Mouse (Mus musculus) adrenal gland (tissue): ENCODE results near the gene Nit1.
"Not testable (repeated sequence)": the region's sequence is repeated elsewhere in the genome, so short reads cannot be mapped to it uniquely, and the experiment has no call there.

Source experiments
- intact Hi-C: fragments of 180-260 bp; cut with DNase I; formaldehyde crosslinking; loops from one replicate; pipeline ENCODE4 v1.15.1; 2025

Nit1 gene

DNA sequence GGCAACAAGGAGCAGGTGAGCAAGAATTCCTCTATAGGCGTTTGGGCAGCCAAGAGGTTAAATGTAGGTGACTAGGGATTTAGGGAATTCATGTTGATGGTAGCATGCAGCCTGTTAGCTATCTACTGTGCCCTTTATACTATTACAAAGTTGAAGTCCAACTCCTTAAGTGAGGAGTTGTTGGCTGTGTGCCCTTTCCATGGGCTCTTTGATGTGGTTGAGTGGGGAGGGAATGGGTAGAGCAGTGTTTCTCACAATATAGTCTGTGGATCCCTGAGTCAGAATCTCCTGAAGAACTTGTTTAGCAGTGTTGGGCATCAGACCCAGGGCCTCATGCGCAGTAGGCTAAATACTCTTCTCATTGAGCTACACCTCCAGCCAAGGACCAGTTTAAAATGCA, 11.4 kb upstream of the Nit1 start:
- intact Hi-C loops: no loop called here

DNA sequence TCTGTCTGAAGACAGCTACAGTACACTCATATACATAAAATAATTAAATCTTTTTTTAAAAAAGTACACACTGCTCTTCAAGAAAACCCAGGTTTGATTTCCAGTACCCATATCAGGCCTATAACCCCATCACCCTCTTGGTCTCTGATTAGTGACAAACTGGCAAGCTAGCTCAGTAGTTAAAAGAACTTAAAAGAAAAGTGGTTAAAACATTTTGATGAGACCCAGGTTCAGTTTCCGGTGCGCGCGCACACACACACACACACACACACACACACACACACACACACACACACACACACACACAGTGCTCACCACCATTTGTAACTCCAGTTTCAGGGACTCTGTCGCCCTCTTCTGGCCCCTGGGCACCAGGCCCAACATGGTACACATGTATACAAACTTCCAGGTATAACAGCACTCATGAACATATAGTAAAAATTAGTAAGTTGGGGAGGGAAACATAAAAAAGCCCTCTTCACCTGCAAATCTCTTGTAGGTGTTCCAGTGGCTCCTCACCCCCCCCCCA, 10.4 kb upstream of the Nit1 start:
- intact Hi-C loops: loop anchor here (2.0 kb wide), 1 partner anchor 35 kb away; no protein-coding TSS in a partner anchor

DNA sequence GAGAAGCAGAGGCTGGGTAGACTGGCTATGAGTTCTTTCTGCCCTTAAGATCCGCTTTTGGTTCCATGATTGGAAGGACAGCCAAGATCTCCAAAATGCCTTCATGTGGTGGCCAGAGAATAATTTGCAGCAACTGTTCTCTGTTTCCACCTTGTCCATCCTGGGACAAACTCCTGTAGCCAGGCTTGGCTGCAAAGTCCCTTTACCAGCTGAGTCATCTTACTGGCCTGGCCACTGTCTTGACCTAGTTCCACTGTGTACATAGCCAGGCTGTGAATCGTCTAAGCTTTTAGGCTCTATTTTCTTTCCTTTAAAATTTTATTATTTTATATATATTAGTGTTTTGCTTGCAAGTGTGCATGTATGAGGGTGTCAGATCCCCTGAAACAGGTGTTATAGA, 3.8 kb upstream of the Nit1 start:
- intact Hi-C loops: no loop called here

DNA sequence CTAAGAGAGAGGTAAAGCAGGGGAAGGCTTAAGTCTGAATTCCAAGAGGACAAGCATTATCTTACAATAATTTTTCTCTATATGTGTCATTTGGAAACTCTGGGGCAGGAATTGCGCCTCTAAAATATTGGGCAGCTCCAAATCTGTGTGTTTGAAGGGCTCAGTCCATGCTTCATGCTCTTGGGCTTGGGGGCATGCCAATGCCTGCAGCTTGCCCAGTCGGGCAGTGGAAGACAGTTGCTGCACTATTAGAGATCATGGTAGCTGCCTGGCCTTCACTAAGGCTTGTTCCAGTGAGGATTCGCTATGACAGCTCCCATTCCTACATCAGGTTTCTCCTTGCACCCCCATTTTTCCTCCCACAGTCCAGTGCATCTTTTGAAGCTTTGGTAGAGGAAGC, 3.2 kb upstream of the Nit1 start:
- intact Hi-C loops: no loop called here

DNA sequence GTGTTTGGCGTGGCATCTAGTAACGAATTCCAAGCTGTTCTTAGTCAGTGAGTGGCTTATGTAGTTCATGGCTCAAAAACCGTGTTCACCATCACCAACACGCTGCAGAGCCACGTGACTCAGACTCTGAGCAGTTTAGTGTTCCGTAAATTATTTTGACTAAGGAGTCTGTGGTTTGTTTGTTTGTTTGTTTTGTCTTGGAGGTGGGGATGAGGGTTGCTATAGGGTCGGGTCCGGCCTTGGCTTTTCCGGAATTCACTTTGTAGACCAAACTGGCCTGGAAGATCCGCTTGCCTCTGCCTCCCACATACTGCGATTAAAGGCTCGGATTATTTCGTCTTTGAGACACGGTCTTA, 627 bp upstream of the Nit1 start:
- intact Hi-C loops: no loop called here

DNA sequence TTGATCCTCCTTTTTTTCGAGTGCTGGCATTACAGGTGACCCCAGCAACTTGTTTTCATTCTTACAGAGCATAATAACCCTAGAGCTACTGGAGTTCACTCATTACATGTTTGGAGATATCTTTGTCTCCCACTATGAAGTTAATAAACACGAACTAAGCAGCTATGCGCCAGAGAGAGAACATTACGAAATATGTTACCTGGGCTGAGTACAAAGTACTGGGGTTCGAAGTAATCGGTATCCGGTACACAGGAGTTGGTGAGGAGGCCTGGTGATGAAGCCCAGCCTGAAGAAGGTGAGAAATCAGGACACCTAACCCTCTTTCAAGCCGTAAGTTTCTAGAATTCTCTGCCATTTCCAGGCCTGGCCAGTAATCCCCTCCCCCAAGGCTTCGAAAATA, 731 bp downstream of the Nit1 start:
- intact Hi-C loops: no loop called here

DNA sequence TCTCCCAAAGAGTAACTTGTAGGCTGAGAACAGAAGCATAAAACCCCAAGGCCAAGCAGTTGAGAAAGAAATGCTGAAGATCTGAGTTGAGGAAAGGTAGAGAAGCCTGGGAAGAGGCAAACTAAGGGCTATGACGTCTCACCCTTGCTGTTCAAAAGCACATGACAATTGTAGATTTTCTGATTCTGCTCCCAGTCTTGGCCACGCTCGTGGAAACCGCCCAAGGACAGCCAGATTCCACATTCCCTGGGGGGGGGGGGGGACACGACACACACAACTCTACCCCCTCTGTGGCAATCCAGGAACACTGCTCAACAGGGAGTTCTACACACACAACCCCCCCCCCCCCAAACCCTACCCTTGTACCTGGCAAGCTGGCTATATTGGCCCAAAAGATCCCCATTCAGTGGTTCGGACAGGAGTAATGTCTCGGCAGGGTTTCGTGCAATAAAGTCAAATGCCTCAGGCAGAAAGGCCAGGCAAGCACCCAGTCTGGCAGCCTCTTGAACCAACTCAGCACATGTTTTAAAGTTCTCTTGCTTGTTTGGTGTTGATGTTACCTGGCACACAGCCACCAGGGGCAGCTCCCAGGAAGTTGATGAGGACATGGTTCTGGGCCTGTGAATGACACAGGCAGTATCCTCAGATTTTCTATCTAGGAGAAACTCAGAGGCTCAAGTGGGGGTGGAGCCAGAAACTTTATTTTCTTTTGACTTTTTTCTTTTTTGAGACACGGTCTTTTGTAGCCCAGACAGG, 1.3 kb downstream of the Nit1 start:
- intact Hi-C loops: no loop called here

DNA sequence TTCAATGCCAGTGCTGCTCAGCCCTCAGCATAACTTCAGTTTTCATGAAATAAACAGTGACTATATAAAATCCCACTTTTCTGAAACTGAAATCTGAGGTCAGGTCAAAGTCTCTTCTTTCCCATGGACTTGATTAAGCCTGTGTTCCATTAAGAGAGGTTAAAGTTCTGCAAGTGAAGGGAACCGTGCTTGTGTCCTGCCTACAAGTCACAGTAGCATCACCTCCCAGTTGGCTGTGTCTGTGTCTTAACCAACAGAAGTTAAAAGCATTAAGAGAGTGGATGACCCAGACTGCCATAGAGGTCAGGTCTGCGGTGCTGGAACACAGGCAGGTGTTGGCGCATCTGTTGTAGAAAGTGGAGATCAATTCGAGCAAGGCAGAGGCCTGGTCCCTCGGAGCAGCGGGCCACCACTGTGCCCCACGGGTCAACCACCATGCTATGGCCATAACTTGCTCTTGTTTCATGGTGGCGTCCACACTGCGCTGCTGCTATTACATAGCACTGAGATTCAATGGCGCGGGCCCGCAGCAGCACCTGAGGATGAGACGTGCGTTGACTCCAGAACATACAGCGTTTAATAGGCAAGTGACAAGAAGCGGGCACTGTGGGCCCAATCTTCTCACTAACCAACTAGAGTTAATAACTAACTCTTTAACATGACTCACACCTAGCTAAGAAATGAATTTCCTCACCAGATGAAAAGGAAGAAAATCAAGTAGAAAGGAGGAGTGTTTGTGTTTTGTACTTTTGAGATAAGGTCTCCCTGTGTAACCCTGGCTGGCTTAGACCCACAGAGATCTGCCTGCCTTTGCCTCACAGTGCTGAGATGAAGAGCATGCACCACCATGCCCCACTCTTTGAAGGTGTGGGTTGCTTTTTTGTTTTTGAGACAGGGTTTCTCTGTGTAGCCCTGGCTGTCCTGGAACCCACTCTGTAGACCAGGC, 2.9 kb downstream of the Nit1 start:
- intact Hi-C loops: no loop called here

DNA sequence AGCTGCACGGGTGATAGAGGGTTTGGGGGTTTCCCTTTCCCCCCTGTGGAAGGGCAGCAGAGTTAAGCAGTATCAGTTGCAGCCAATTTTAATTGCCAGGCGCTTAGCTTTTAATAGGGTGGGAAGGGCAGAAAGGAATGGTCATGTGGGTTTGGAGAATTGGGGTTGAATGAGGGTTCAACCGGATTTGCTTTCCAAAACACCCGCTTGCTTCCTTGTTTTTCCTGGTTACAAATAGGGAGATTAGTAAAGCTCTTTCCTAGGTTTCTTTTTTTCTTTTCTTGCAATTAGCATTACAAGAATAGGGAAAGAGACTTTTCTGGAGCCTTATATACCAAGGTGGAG, 15.3 kb downstream of the Nit1 start:
- intact Hi-C loops: loop anchor here (10.0 kb wide), 1 partner anchor 215 kb away; the partner anchor contains the start of gene Cfap126

DNA sequence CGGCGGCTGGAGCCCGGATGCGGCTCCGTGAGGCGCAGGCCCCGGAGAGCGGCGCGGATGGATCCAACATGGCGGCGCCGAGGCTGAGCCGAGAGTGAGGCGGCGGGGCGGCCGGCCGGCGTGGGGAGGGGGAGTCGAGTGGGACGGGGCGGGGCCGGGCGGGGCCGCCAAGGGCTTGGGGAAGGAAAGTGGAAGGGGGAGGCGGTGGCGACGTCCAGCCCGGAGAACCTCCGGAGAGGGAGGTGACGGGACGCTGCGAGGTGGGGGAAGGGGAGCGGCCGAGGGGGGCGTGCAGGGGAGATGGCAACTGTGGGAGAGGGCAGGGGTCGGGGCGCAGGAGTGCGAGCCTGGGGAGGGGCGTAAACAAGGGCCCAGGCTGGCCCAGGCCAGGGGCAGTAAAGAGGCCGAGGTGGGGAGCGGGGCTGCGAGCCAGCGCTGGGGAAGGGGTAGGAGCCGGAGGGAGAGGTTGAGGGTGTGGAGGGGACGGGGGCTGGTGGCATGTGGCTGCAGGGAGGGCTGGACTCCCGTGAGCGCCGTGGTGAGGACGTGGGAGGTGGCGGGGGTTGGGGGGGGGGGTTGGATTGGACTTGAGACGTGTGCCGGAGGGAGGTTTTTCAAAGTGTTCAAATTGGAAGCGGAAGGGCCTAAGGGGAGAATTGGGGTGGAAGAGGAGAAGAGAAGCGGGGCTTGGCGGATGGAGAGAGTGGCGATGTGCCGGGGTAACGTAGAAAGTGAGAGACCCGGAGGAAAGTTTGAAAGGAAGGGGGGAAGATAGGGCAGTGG, 15.8 kb downstream of the Nit1 start:
- intact Hi-C loops: loop anchor here (10.0 kb wide), 1 partner anchor 215 kb away; the partner anchor contains the start of gene Cfap126

DNA sequence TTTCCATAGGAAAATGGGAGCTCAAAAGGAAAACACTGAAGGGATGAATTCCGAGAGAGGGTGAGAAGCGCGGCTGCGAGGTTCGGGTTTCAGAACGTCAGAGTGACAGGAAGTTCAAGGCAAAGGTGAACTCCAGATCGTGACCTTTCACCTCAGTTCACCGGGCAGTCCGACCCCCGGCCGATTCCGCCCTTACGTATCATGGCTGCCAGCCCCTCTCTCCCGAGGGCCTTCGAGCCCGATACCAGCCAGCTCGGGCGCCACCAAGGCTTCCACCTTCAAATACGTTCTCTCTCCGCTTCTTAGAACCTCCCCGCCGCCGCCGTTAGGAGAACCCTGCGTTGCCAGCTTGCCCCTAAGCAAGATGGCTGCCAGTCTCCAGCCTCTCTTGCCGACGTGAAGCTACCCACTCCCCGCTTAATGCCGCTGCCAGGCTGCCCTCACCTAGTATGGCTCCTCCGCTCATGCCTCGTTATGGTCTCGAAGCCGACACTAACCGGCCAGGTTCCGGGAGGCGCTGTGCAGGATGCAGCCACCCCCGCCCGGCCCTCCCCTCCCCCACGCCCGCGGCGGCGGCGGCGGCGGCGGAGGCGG, 16.5 kb downstream of the Nit1 start, which contains the start of gene Dedd:
Gene Dedd, plus strand, starts transcription at position 307 of the 594 bp plus-strand sequence.
- intact Hi-C loops: no loop called here

DNA sequence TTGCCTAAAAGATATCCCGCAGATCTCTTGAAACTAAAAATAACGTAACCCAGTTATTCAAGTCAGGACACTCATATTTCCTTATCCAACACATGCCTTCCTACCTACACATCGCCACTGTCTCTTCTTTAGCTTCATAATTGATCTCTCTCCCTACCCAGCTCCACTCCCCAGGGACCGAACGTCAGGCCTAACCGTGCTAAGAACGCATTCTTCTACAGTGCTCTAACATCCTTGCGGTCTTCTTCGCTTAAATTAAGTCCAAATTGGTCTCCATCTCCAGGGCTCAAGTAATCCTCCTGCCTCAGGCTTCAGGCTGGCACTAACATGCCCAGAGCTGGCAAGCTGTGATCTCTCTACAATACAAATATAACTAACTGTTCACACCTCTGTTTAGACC, 17.2 kb downstream of the Nit1 start:
- intact Hi-C loops: no loop called here

DNA sequence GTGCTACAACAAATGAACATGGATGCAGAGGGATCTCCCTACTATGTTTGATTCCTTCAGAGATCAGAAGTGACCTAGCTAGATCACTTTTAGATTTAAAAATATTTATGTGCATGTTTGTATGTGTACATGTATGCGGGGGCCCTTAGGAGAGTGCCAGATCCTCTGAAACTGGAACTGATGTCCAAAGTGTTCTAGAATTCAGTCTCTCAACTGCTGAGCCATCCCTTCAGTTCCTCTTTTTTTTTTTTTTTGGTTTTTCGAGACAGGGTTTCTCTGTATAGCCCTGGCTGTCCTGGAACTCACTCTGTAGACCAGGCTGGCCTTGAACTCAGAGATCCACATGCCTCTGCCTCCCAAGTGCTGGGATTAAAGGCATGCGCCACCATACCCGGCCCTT, 18.9 kb downstream of the Nit1 start:
- intact Hi-C loops: not testable (repeated sequence)

DNA sequence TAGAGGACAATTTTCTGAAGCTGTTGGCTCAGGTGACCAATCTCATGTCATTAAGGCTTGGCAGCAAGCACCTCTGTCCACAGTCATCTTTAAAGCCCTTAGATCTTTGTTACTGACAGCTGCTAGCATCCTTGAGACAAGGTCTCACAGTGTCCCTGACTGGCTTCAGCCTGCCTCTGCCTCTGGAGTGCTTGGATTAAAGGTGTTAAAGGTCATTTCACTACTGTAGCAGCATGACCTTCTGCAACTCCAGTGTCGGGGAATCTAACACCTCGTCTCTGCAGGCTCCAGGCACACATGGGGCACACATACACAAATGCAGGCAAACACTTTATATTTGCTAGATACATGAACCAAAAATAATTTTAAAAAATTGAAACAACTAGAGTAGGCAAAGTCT, 19.9 kb downstream of the Nit1 start:
- intact Hi-C loops: no loop called here

DNA sequence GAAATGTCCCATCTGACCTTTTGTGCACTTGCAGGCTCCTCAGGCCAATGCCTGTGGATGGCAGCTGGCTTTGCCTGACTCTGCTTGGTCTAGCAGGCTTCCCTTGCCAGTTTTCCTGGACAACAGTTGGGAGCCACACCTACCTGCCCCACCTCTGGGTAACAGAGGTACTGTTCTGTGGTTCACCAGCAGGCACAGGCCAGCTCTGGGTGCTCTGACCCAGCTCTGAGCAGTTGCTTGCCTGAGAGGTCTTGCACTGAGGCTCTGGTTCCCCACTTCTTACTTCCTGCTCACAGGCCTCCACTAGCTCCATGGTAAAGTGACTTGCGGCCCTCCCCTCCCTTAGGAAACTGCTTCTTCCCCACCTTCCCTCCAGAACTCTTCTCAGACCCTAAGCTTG, 23.4 kb downstream of the Nit1 start:
- intact Hi-C loops: loop anchor here (5.0 kb wide), 1 partner anchor 155 kb away; no protein-coding TSS in a partner anchor

DNA sequence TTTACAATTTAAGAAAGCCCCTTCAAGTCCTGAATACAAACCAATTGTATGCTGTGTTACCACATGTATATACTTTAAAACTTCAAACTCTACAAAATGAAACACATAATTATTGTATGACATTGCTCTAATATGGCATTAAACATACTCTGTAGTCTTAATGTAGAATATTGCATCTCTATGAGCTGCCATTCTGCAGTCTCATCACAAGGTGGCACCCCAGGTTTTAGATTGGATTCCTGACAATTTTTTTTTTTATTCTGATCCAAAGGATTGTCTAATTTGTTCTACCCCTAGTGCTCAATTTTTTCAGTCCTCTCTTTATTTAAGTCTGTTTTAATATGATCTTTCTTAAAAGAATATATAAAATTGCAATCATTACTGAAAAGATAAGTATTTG, 24.0 kb downstream of the Nit1 start:
- intact Hi-C loops: loop anchor here (2.0 to 5.0 kb wide), 2 partner anchors 33 to 156 kb away; no protein-coding TSS in a partner anchor

DNA sequence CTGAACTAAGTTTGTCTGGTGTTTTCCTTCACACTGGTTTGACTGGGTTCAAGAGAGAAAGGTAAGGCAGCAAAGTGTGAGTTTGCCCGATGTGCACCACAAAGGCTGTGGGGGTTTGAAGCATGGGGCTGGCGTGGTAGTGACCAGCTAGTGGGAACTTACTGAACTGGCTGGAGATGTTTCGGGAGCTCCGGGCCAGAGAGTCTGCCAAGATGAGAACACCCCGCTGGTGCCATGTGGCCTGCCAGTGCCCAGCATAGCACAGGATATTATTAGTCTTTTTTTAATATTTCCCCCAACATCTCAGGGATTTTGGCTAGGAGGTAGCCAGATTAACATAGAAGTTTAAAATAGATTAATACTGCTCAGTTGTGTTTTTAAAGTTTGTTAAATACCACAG, 25.3 kb downstream of the Nit1 start:
- intact Hi-C loops: loop anchor here (2.0 to 5.0 kb wide), 2 partner anchors 35 to 157 kb away; no protein-coding TSS in a partner anchor

DNA sequence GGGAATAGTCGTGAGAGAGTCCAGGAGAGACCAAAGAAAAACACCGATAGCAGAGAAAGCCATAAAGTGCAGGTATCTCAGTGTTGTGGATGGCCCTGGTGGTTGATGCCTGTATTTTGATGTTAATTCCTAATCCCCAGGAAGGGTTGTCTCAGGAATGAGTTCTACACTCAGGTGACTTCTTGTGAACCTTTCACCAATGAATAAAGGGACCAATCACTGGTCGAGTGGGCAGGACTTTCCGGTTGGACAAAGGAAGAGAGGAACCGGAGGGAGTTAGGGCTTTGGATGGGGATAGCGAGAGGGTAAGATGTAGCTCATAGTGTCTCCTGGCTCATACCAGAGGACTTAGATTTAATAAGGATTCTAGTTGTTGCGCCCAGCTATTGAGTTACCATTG, 25.7 kb downstream of the Nit1 start:
- intact Hi-C loops: loop anchor here (2.0 to 5.0 kb wide), 2 partner anchors 35 to 158 kb away; no protein-coding TSS in a partner anchor

DNA sequence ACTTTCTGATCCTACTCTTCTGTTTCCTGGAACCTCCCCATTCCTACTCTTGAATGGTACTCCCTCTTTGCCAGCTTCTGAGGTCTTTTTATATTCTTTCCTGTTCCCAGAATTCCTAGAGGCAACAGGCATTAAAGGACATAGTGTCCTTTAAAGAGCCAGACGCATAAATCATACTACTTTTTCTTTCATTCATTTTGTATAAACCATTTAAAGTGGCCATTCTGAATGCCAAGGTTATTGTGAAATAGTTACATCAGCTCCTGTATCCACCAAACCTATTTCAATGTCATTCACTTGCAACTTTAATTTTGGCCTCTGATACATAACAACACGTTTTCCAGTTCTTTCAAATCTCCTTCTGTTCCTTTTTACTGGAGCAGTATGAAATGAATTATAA, 36.1 kb downstream of the Nit1 start:
- intact Hi-C loops: no loop called here

DNA sequence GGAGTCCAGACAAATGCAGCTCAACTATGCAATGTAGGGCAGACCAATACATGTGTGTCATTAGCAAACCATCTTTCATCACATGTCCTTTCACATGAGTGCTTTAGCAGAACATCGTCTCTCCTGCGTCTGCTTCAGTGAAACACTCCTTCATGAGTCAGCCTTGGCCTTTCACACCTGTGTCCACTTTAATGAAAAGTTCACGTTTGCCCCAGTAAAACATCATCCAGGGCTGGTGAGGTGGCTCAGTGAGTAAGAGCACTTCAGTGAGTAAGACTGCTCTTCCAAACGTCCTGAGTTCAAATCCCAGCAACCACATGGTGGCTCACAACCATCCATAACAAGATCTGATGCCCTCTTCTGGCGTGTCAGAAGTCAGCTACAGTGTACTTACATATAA, 39.3 kb downstream of the Nit1 start:
- intact Hi-C loops: not testable (repeated sequence)

DNA sequence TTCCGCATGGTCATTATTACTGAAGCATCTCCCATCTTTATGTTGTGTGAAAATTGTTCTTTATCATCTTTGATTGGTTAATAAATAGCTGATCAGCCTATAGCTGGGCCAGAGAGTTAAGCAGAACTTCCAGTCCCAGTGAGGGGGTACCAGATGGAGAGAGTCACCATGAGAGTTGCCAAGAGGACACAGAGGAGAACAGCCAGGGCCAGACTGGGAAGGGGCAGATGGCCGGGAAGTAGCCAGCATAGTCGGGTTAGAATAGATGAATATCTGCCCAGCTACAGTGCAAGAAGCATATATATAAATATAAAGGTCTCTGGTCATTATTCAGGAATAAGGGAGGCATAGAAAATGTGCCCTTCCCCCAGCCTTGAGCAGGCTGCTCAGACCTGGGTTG, 47.2 kb downstream of the Nit1 start:
- intact Hi-C loops: no loop called here
